19 mouse cellular contexts compared by ENCODE assay signal in the genomic region with DNA sequence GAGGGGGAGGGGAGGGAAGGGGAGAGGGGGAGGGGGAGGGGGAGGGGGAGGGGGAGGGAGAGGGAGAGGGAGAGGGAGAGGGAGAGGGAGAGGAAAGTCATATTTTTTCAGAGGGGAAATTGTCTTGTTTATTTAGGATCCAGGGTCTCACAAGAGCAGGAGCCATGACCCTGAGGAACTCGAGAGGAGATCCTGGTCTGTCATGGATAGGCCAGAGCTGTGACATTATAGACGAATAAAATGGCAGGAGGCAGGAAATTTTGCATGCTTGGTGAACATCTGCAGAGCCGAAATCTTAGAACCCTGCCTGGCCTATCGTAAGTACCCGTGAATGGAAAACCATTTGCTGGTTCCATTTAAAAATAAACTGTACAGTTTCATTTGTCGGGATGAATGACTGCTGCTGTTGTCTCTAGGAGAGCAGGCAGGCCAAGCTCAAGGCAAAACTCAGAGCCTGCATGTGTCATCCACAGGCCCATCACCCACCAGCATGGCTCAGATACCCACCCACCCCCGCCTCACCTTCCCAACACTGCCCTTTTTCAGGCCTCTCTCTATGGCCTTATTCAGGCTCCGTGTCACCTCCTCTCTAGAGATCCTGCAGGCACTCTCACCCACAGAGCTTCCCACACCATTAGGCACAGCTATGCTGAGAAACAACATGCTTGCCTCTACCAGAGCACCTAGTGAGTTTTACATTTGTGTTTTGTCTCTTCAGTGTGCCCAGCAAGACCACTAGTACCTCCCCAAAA.
DNase-seq lines count a peak whose midpoint lies in the region; ATAC-seq and TF ChIP-seq lines count a peak whose summit lies in the region.
"Had no signal": no experiment of that assay in that cellular context is flagged by ENCODE, and none has a peak within 500 bp of the region (broad histone marks: within the 10 kb centered on the region; RNA-seq: fewer than 3 reads in every experiment).

No protein-coding gene starts in this region.

- H3K4me2 ChIP-seq in CH12.LX (ENCODE audit: insufficient read depth, low read depth, poor library complexity, severe bottlenecking) = no peak overlapping the region
- H3K4me2 ChIP-seq in embryonic facial prominence, embryonic 13.5 days = no peak overlapping the region
- H3K4me2 ChIP-seq: heart, embryonic 11.5 days; liver, embryonic 12.5 days; lung, embryonic 14.5 days; midbrain, embryonic 13.5 days had no signal

- peak overlapping the region; percentile 52; the same call in 1 of the 2 replicates for H3K27ac ChIP-seq in layer of hippocampus, adult 2 months
- H3K27ac ChIP-seq in CH12.LX (ENCODE audit: insufficient read depth, low read depth) = no peak overlapping the region
- peak overlapping the region; percentile 39 for H3K27ac ChIP-seq in embryonic facial prominence, embryonic 13.5 days
- H3K27ac ChIP-seq: liver, embryonic 12.5 days; macrophage; midbrain, embryonic 13.5 days had no signal

- no peak for TF ChIP-seq EP300 in CH12.LX (IDR thresholded peaks at IDR 0.05; ENCODE audit: low read length)

- no peaks in the 10 kb centered on the region for H3K9me3 ChIP-seq in CH12.LX (replicated peaks; ENCODE audit: low read length)
- H3K9me3 ChIP-seq in embryonic facial prominence, embryonic 13.5 days = no peaks in the 10 kb centered on the region
- H3K9me3 ChIP-seq: liver, embryonic 12.5 days; midbrain, embryonic 13.5 days had no signal

- TF ChIP-seq POLR2A in CH12.LX (IDR thresholded peaks at IDR 0.05; ENCODE audit: low read depth, low read length) = no peak

- TF ChIP-seq RAD21 in CH12.LX (IDR thresholded peaks at IDR 0.05; ENCODE audit: low read depth, low read length) = no peak

- H3K9ac ChIP-seq in CH12.LX (ENCODE audit: insufficient read depth, low read depth) = no peak overlapping the region
- no peak overlapping the region for H3K9ac ChIP-seq in embryonic facial prominence, embryonic 13.5 days
- H3K9ac ChIP-seq: liver, embryonic 12.5 days; lung, embryonic 14.5 days; midbrain, embryonic 13.5 days had no signal

- peaks cover 7 to 11% of the 10 kb centered on the region in 2 experiments; a peak in 3 of 4 replicates for H3K4me1 ChIP-seq in CH12.LX (ENCODE audit: control insufficient read depth in 1 of 2, insufficient read depth in 2 of 2)
- peaks cover 22% of the 10 kb centered on the region for H3K4me1 ChIP-seq in embryonic facial prominence, embryonic 13.5 days
- H3K4me1 ChIP-seq: liver, embryonic 12.5 days; midbrain, embryonic 13.5 days had no signal

- in situ Hi-C loops in CH12.LX (cut with MboI; ENCODE audit: low pct_ligation_motif_present, low pct_unique_long_range_greater_than_20kb, low sequenced_read_pairs) = no loop called here

- no peaks in the 10 kb centered on the region for H3K79me2 ChIP-seq in CH12.LX (replicated peaks; ENCODE audit: control insufficient read depth, extremely low read depth, insufficient read depth, poor library complexity, severe bottlenecking)

- DNase-seq in frontal cortex, postnatal 25 days (ENCODE audit: low spot score in 2 of 2) = no peak
- DNase-seq in layer of hippocampus, adult 2 months (ENCODE audit: low spot score in 2 of 2) = no peak
- no peak for DNase-seq in layer of hippocampus, postnatal 36 days
- DNase-seq in CH12.LX (ENCODE audit: extremely low read depth) = peak; percentile 18
- DNase-seq in cerebellum, adult 9-10 months = no peak
- DNase-seq in adrenal gland, postnatal 10 days = no peak
- DNase-seq: adrenal gland, adult 8-10 months; cerebellum, adult 18-20 months; heart, postnatal 14 days; kidney, postnatal 10 days; layer of hippocampus, adult 9-11 months; lung, embryonic 14.5 days; right cerebral cortex, postnatal 14 days had no signal

- TF ChIP-seq CTCF in layer of hippocampus, adult 2 months (conservative IDR thresholded peaks at IDR 0.05) = no peak
- no peak for TF ChIP-seq CTCF in CH12.LX (conservative IDR thresholded peaks at IDR 0.05 in 1 of 2, IDR thresholded peaks at IDR 0.05 in 1 of 2; ENCODE audit: low read depth in 2 of 2, low read length in 2 of 2)

- WGBS in embryonic facial prominence, embryonic 13.5 days = 34% methylated on average over 8 of the region's 8 CpGs

- H3K36me3 ChIP-seq in CH12.LX (replicated peaks in 1 of 2; ENCODE audit: control insufficient read depth in 1 of 2, insufficient read depth in 1 of 2, low read length in 1 of 2) = no peaks in the 10 kb centered on the region
- no peaks in the 10 kb centered on the region for H3K36me3 ChIP-seq in embryonic facial prominence, embryonic 13.5 days
- H3K36me3 ChIP-seq: liver, embryonic 12.5 days; midbrain, embryonic 13.5 days had no signal

- ATAC-seq in frontal cortex, adult (ENCODE audit: low TSS enrichment) = peak; percentile 32; the same call in 1 of the 2 replicates
- no peak for ATAC-seq in embryonic facial prominence, embryonic 13.5 days (ENCODE audit: insufficient number of reproducible peaks, insufficient read depth, low FRiP score, low TSS enrichment, low read depth)
- ATAC-seq: liver, embryonic 12.5 days; midbrain, embryonic 13.5 days had no signal

- no peak overlapping the region for H3K4me3 ChIP-seq in layer of hippocampus, adult 2 months
- no peak overlapping the region for H3K4me3 ChIP-seq in CH12.LX (replicated peaks in 1 of 3; ENCODE audit: low read depth in 2 of 3, low read length in 2 of 3, poor library complexity in 1 of 3)
- H3K4me3 ChIP-seq in embryonic facial prominence, embryonic 13.5 days = no peak overlapping the region
- H3K4me3 ChIP-seq: liver, embryonic 12.5 days; midbrain, embryonic 13.5 days had no signal

- dilution Hi-C loops in CH12.LX (cut with MboI; ENCODE audit: extremely low pct_ligation_motif_present, extremely low pct_unique_long_range_greater_than_20kb, low sequenced_read_pairs) = no loop called here

- no peaks in the 10 kb centered on the region for H3K27me3 ChIP-seq in CH12.LX (replicated peaks)
- no peaks in the 10 kb centered on the region for H3K27me3 ChIP-seq in embryonic facial prominence, embryonic 13.5 days
- H3K27me3 ChIP-seq: liver, embryonic 12.5 days; midbrain, embryonic 13.5 days had no signal

TF ChIP-seq in CH12.LX, 34 proteins besides CTCF, POLR2A, EP300 and RAD21:
- TF ChIP-seq ZNF384 (IDR thresholded peaks at IDR 0.05; ENCODE audit: low read depth, low read length) (no peak), NELFE (IDR thresholded peaks at IDR 0.05; ENCODE audit: low read depth, low read length) (no peak), GABPA (IDR thresholded peaks at IDR 0.05; ENCODE audit: insufficient replicate concordance, low read depth, low read length) (no peak), ELF1 (IDR thresholded peaks at IDR 0.05; ENCODE audit: low read depth, low read length) (no peak), ZC3H11A (IDR thresholded peaks at IDR 0.05; ENCODE audit: low read depth, low read length) (no peak), PAX5 (IDR thresholded peaks at IDR 0.05; ENCODE audit: low read length) (no peak), CHD1 (IDR thresholded peaks at IDR 0.05; ENCODE audit: low read depth, low read length) (no peak), MEF2A (IDR thresholded peaks at IDR 0.05; ENCODE audit: borderline replicate concordance, low read depth, low read length) (no peak), BHLHE40 (IDR thresholded peaks at IDR 0.05; ENCODE audit: low read depth, low read length) (no peak), USF1 (IDR thresholded peaks at IDR 0.05; ENCODE audit: low read depth, low read length) (no peak), RCOR1 (conservative IDR thresholded peaks at IDR 0.05; ENCODE audit: low read depth, low read length) (no peak), MAZ (IDR thresholded peaks at IDR 0.05; ENCODE audit: low read depth, low read length) (no peak), KAT2A (IDR thresholded peaks at IDR 0.05; ENCODE audit: insufficient replicate concordance, low read length) (no peak)
